Mouse (Mus musculus): ENCODE measurements at regions not wholly inside any gene's neighbourhood (a gene's known extent, or its start where the extent isn't known, plus 50 kb on each side); places are given as distances from the start of the nearest gene placed in this dataset.

GRCm38 (mm10) chr10:39316533-39316932 lies 52.1 kb upstream of the Fyn start:
- DNase-seq, result no peak

GRCm38 (mm10) chr10:39315434-39316174 lies 53.1 kb upstream of the Fyn start:
- DNase-seq, result no peak

GRCm38 (mm10) chr10:39311501-39311900 lies 57.2 kb upstream of the Fyn start:
- DNase-seq, result no peak

- DNase-seq, result no peak
Measured at GRCm38 (mm10) chr10:39308535-39308934, 60.1 kb upstream of the Fyn start.

GRCm38 (mm10) chr10:39292703-39293496 lies 75.8 kb upstream of the Fyn start:
- no peak for DNase-seq

- DNase-seq, result no peak
Measured at GRCm38 (mm10) chr10:39291747-39292198, 76.9 kb upstream of the Fyn start.

GRCm38 (mm10) chr10:39291134-39291746 lies 77.4 kb upstream of the Fyn start:
- DNase-seq, result peak; percentile 41

GRCm38 (mm10) chr10:39290245-39290644 lies 78.4 kb upstream of the Fyn start:
- no peak for DNase-seq

- no peak for DNase-seq
Measured at GRCm38 (mm10) chr10:39280366-39281000, 88.2 kb upstream of the Fyn start.

- DNase-seq, result no peak
Measured at GRCm38 (mm10) chr10:39274202-39274601, 94.5 kb upstream of the Fyn start.

GRCm38 (mm10) chr10:39273426-39273825 lies 95.2 kb upstream of the Fyn start:
- no peak for DNase-seq

GRCm38 (mm10) chr10:39272387-39272949 lies 96.2 kb upstream of the Fyn start:
- DNase-seq, result no peak

- DNase-seq, result no peak
Measured at GRCm38 (mm10) chr10:39270406-39270805, 98.2 kb upstream of the Fyn start.

- no peak for DNase-seq
Measured at GRCm38 (mm10) chr10:39267236-39267635, 101.4 kb upstream of the Fyn start.

GRCm38 (mm10) chr10:39266482-39266881 lies 102.2 kb upstream of the Fyn start:
- DNase-seq, result peak; percentile 64

- DNase-seq, result no peak
Measured at GRCm38 (mm10) chr10:39262466-39262865, 98.9 kb upstream of the Ccn6 start.

GRCm38 (mm10) chr10:39261174-39262145 lies 97.9 kb upstream of the Ccn6 start:
- peak; percentile 12 for DNase-seq

- DNase-seq, result no peak
Measured at GRCm38 (mm10) chr10:39260061-39260460, 96.5 kb upstream of the Ccn6 start.

- no peak for DNase-seq
Measured at GRCm38 (mm10) chr10:39257371-39258154, 94.0 kb upstream of the Ccn6 start.

GRCm38 (mm10) chr10:39254561-39254960 lies 91.0 kb upstream of the Ccn6 start:
- no peak for DNase-seq

Data from adrenal gland, postnatal 25 days (tissue).